Mouse (Mus musculus): Measurements from ENCODE around the gene Atxn2.

DNA sequence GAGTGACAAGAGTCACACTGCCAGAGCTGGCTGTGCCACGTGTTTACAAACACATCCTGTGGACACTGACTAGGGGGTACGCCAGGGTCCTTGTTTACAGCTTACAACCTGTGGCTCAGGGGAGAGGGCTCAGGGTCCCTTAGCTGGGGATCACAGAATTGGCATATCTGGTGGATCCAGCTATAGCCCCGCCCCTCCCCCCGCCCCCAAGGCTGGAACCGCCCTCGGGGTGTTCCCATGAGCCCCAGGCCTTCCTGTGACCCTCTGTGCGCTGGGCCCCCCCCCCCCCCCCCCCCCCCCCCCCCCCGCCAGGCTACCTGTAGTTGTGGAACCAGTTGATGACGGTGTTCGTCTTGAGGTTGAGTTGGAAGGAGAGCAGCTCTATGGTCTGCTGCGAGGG lies 153.2 kb downstream of the Atxn2 start:
- TF ChIP-seq CTCF (IDR thresholded peaks at IDR 0.05; ENCODE audit: insufficient read depth, low read depth, low read length) (no peak), POLR2A (IDR thresholded peaks at IDR 0.05; ENCODE audit: insufficient read depth, low read depth, low read length) (no peak)
